ENCODE assay signal across 8 mouse cellular contexts in the genomic region with DNA sequence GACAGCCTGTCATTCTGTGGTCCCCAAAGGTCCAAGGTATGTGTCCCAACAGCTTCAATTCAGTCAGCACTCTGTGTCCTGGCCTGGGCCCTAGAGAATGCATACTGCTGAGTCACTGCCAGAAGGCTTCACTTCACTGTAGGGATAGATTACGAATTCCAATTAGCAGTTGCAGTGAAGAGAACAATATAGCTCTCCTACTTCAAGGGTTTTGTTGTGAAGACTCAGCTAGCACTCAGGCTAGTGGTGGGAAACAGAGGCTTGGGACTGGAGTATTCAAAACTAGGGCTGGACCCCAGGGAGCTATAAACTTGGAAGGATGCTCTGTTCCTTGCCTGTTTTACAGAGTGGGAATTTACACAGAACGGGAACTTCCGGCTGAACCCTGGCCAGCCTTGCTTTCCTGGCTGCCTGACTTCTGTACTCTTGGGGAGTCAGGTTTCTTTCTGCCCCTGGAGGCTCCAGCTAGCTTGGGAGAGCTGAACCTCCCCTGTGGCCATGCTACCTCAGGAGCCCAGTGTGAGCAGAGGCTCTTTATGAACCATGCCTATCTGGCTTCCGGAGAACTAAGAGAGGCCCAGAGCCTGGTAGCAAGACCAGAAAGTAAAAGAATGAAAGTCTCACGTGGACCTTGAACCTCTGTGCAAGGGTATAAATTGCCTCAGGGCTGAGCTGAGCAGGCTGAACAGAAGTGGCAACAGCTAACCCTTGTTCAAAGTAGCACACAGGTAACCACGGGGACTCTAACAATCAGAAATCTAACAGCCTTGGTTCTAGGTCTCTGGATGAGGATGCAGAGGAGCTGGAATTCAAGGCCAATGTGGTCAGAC. TPM values are rescaled to one million over a fixed set of nuclear protein-coding genes. Genes with fewer than 3 reads are reported as not detected.
DNase-seq lines count a peak whose midpoint lies in the region; ATAC-seq and TF ChIP-seq lines count a peak whose summit lies in the region.

No protein-coding gene starts in this region.

- no peaks in the 10 kb centered on the region for H3K36me3 ChIP-seq in lung, embryonic 15.5 days
- H3K36me3 ChIP-seq in embryonic facial prominence, embryonic 14.5 days (ENCODE audit: control insufficient read depth, insufficient read depth, low read length): no peaks in the 10 kb centered on the region
- H3K36me3 ChIP-seq in liver, adult 2 months (ENCODE audit: control insufficient read depth, insufficient read depth, low read length): no peaks in the 10 kb centered on the region

- TF ChIP-seq CTCF in liver, adult 2 months (IDR thresholded peaks at IDR 0.05; ENCODE audit: low read depth, low read length): no peak

- H3K9ac ChIP-seq in lung, embryonic 15.5 days: no peak overlapping the region
- H3K9ac ChIP-seq in embryonic facial prominence, embryonic 14.5 days (ENCODE audit: low read depth, low read length): no peak overlapping the region
- no peak overlapping the region for H3K9ac ChIP-seq in liver, adult 2 months (ENCODE audit: low read depth, low read length)

- intact Hi-C loops in heart, postnatal 36 days (cut with DNase I): no loop called here

- H3K4me3 ChIP-seq in lung, embryonic 15.5 days: no peak overlapping the region
- H3K4me3 ChIP-seq in embryonic facial prominence, embryonic 14.5 days (ENCODE audit: low read depth, low read length): no peak overlapping the region
- no peak overlapping the region for H3K4me3 ChIP-seq in liver, adult 2 months (ENCODE audit: insufficient read depth, low read depth, low read length)

- no peak for DNase-seq in lung, postnatal 4 days
- DNase-seq in embryonic facial prominence, embryonic 14.5 days (ENCODE audit: low spot score): peak; percentile 38
- peak; percentile 53 to 58 for DNase-seq in heart, postnatal 36 days
- DNase-seq in liver, adult 2 months (ENCODE audit: extremely low read depth, low read depth, low spot score): peak; percentile 72
- DNase-seq in ovary, postnatal 14 days (ENCODE audit: low spot score): no peak
- no peak for DNase-seq in cerebellum, adult 18-20 months

- peak overlapping the region; percentile 16 for H3K27ac ChIP-seq in lung, embryonic 15.5 days
- no peak overlapping the region for H3K27ac ChIP-seq in embryonic facial prominence, embryonic 14.5 days (replicated peaks; ENCODE audit: low read depth, low read length)
- peak overlapping the region; percentile 26 for H3K27ac ChIP-seq in liver, adult 2 months (replicated peaks; ENCODE audit: insufficient read depth, low read depth, low read length)

- ATAC-seq in lung, embryonic 15.5 days (ENCODE audit: borderline replicate concordance, extremely low read depth, low FRiP score, low TSS enrichment): peak; percentile 47; the same call in 1 of the 2 replicates
- peak; percentile 44; the same call in 1 of the 2 replicates for ATAC-seq in embryonic facial prominence, embryonic 14.5 days (ENCODE audit: low read depth)
- no peak for ATAC-seq in activated CD4-positive, CD25-positive, alpha-beta regulatory T cell, adult 4 months

- no peak overlapping the region for H3K4me2 ChIP-seq in lung, embryonic 15.5 days
- H3K4me2 ChIP-seq in embryonic facial prominence, embryonic 14.5 days (ENCODE audit: low read depth, low read length): no peak overlapping the region

- 0 out of 2 replicates have a peak, but pooled peaks cover 12% of the 10 kb centered on the region for H3K4me1 ChIP-seq in lung, embryonic 15.5 days
- H3K4me1 ChIP-seq in embryonic facial prominence, embryonic 14.5 days (ENCODE audit: control insufficient read depth, insufficient read depth, low read length): 0 out of 2 replicates have a peak, but pooled peaks cover 6% of the 10 kb centered on the region
- peaks cover 8% of the 10 kb centered on the region for H3K4me1 ChIP-seq in liver, adult 2 months (ENCODE audit: control insufficient read depth, insufficient read depth, low read length)

- WGBS in lung, embryonic 15.5 days: 47% methylated on average over 6 of the region's 6 CpGs
- 36% methylated on average over 6 of the region's 6 CpGs for WGBS in embryonic facial prominence, embryonic 14.5 days
- 29% methylated on average over 6 of the region's 6 CpGs for WGBS in liver, adult 2 months

- H3K79me2 ChIP-seq in liver, adult 2 months (ENCODE audit: control insufficient read depth, insufficient read depth, low read length): no peaks in the 10 kb centered on the region

- TF ChIP-seq POLR2A in liver, adult 2 months (IDR thresholded peaks at IDR 0.05; ENCODE audit: extremely low read depth, insufficient read depth, low read length): no peak

- no peaks in the 10 kb centered on the region for H3K27me3 ChIP-seq in lung, embryonic 15.5 days
- H3K27me3 ChIP-seq in embryonic facial prominence, embryonic 14.5 days (replicated peaks; ENCODE audit: control insufficient read depth, insufficient read depth, low read length): no peaks in the 10 kb centered on the region
- H3K27me3 ChIP-seq in liver, adult 2 months (ENCODE audit: control insufficient read depth, insufficient read depth, low read length): no peaks in the 10 kb centered on the region

- H3K9me3 ChIP-seq in lung, embryonic 15.5 days: no peaks in the 10 kb centered on the region
- no peaks in the 10 kb centered on the region for H3K9me3 ChIP-seq in embryonic facial prominence, embryonic 14.5 days (ENCODE audit: control insufficient read depth, low read length)

RNA-seq across cellular contexts. Expression of a gene that starts 40.3 kb away (rescaled TPM):
- polyA plus RNA-seq in lung, embryonic 15.5 days (2015; fragmentation: Nextera tagmentation; extraction: Ambion mirVana): 9.1 and 10.0 TPM in 2 replicates
- polyA plus RNA-seq in embryonic facial prominence, embryonic 14.5 days (2014; fragmentation: Nextera tagmentation; extraction: Ambion mirVana): 1.8 and 3.0 TPM in 2 replicates
- 10 to 100 TPM; 13.4 to 15.8 TPM for total RNA-seq in heart, postnatal 36 days (2021)
- total RNA-seq in liver, adult 2 months (2014; rRNA removed): 0.55 and 1.2 TPM in 2 replicates
- polyA plus RNA-seq in liver, adult 2 months (2012; rRNA removed): 1.1 and 1.3 TPM in 2 replicates
- under 1 TPM; 0.66 to 0.93 TPM for polyA plus RNA-seq in activated CD4-positive, CD25-positive, alpha-beta regulatory T cell, adult 4 months (2017; shearing (Covaris generic))

Comparison
In these comparisons a context has a peak if more than half of its experiments do, and no peak if none do; other contexts are left out.
1. DNase-seq: peak in embryonic facial prominence, embryonic 14.5 days (single experiment), heart, postnatal 36 days (2 of 2) and liver, adult 2 months (single experiment); none in lung, postnatal 4 days (0 of 2), ovary, postnatal 14 days (single experiment) and cerebellum, adult 18-20 months (0 of 2).